In the genomic region with DNA sequence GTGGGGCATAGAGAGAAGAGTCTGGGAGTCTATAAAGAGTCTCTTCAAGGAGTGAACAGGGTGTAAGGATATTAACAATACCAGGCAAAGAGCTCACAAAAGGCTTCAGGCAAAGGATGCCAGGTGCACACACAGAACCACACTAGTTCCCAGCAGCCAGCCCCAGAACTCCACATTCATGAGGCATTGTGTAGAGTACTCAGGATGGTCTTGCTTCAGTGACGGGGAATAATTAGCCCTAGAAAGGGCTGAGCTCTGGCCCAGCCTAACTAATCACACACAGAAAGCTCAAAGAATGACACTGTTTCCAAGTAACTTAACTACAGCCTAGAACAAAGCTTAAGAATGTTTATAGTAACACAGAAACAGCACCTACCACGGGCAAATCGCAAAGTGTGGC, we compare ENCODE assay signal across 26 mouse cellular contexts.
A peak's percentile ranks its signal among the peaks of the same experiment; 100 is the strongest.
DNase-seq lines count a peak whose midpoint lies in the region; ATAC-seq and TF ChIP-seq lines count a peak whose summit lies in the region.
"Had no signal": no experiment of that assay in that cellular context is flagged by ENCODE, and none has a peak within 500 bp of the region (broad histone marks: within the 10 kb centered on the region; RNA-seq: fewer than 3 reads in every experiment).

No protein-coding gene starts in this region.

- no peaks in the 10 kb centered on the region for H3K27me3 ChIP-seq in forebrain, embryonic 11.5 days (ENCODE audit: control insufficient read depth, insufficient read depth, low read length)
- H3K27me3 ChIP-seq in forebrain, embryonic 10.5 days (ENCODE audit: poor library complexity, severe bottlenecking) = no peaks in the 10 kb centered on the region
- no peaks in the 10 kb centered on the region for H3K27me3 ChIP-seq in kidney, embryonic 16.5 days (ENCODE audit: insufficient read depth, low read length)
- H3K27me3 ChIP-seq in forebrain, postnatal 0 days (ENCODE audit: insufficient read depth, low read length) = no peaks in the 10 kb centered on the region
- H3K27me3 ChIP-seq: embryonic facial prominence, embryonic 12.5 days; limb, embryonic 12.5 days; neural tube, embryonic 13.5 days had no signal

- H3K4me3 ChIP-seq in forebrain, embryonic 11.5 days (ENCODE audit: low read depth, low read length) = no peak overlapping the region
- no peak overlapping the region for H3K4me3 ChIP-seq in forebrain, embryonic 10.5 days
- no peak overlapping the region for H3K4me3 ChIP-seq in kidney, embryonic 16.5 days (ENCODE audit: low read length)
- no peak overlapping the region for H3K4me3 ChIP-seq in forebrain, postnatal 0 days (ENCODE audit: low read depth, low read length)
- H3K4me3 ChIP-seq: embryonic facial prominence, embryonic 12.5 days; gastrocnemius, adult 2 months; layer of hippocampus, adult 2 months; limb, embryonic 12.5 days; neural tube, embryonic 13.5 days had no signal

- H3K4me1 ChIP-seq in forebrain, embryonic 11.5 days (replicated peaks; ENCODE audit: control insufficient read depth, insufficient read depth, low read length) = peaks cover 5% of the 10 kb centered on the region; the same call in 1 of the 2 replicates
- peaks cover 7% of the 10 kb centered on the region for H3K4me1 ChIP-seq in forebrain, embryonic 10.5 days
- H3K4me1 ChIP-seq in kidney, embryonic 16.5 days (ENCODE audit: insufficient read depth, low read length) = no peaks in the 10 kb centered on the region
- H3K4me1 ChIP-seq in forebrain, postnatal 0 days (ENCODE audit: insufficient read depth) = no peaks in the 10 kb centered on the region
- H3K4me1 ChIP-seq: embryonic facial prominence, embryonic 12.5 days; limb, embryonic 12.5 days; neural tube, embryonic 13.5 days had no signal

- TF ChIP-seq CTCF in forebrain, postnatal 0 days (IDR thresholded peaks at IDR 0.05; ENCODE audit: low read depth) = no peak

- H3K36me3 ChIP-seq in forebrain, embryonic 11.5 days (ENCODE audit: control insufficient read depth, insufficient read depth, low read length) = no peaks in the 10 kb centered on the region
- H3K36me3 ChIP-seq in forebrain, embryonic 10.5 days (replicated peaks) = no peaks in the 10 kb centered on the region
- no peaks in the 10 kb centered on the region for H3K36me3 ChIP-seq in kidney, embryonic 16.5 days (ENCODE audit: insufficient read depth, low read length)
- no peaks in the 10 kb centered on the region for H3K36me3 ChIP-seq in forebrain, postnatal 0 days (ENCODE audit: insufficient read depth)
- H3K36me3 ChIP-seq: embryonic facial prominence, embryonic 12.5 days; G1E; limb, embryonic 12.5 days; neural tube, embryonic 13.5 days had no signal

- no peaks in the 10 kb centered on the region for H3K9me3 ChIP-seq in forebrain, embryonic 11.5 days (ENCODE audit: control insufficient read depth, low read length)
- H3K9me3 ChIP-seq in forebrain, embryonic 10.5 days = no peaks in the 10 kb centered on the region
- H3K9me3 ChIP-seq in kidney, embryonic 16.5 days (ENCODE audit: low read length) = no peaks in the 10 kb centered on the region
- H3K9me3 ChIP-seq in forebrain, postnatal 0 days (ENCODE audit: low read length) = no peaks in the 10 kb centered on the region
- H3K9me3 ChIP-seq: embryonic facial prominence, embryonic 12.5 days; limb, embryonic 12.5 days; neural tube, embryonic 13.5 days had no signal

- no peak for DNase-seq in forebrain, embryonic 11.5 days (ENCODE audit: low spot score)
- no peak for DNase-seq in forebrain, embryonic 10.5 days (ENCODE audit: extremely low spot score, low spot score)
- no peak for DNase-seq in kidney, adult 9 months
- DNase-seq in R1 (ENCODE audit: low read depth, low spot score) = peak; percentile 56
- DNase-seq in forebrain, postnatal 0 days = no peak
- no peak for DNase-seq in layer of hippocampus, adult 9-10 months (ENCODE audit: low spot score)
- DNase-seq: adrenal gland, postnatal 14 days; cerebellum, adult 9-10 months; gastrocnemius, adult 2 months; heart, postnatal 36 days; kidney, postnatal 14 days; layer of hippocampus, postnatal 36 days; liver, postnatal 0 days; retina, postnatal 1 day; right cerebral cortex, postnatal 25 days; spleen, adult 18-20 months had no signal

- H3K9ac ChIP-seq in forebrain, embryonic 11.5 days (ENCODE audit: low read length) = no peak overlapping the region
- H3K9ac ChIP-seq in kidney, embryonic 16.5 days (replicated peaks; ENCODE audit: low read length) = no peak overlapping the region
- no peak overlapping the region for H3K9ac ChIP-seq in forebrain, postnatal 0 days
- H3K9ac ChIP-seq: embryonic facial prominence, embryonic 12.5 days; limb, embryonic 12.5 days; liver, postnatal 0 days; neural tube, embryonic 13.5 days had no signal

- WGBS in forebrain, embryonic 11.5 days = 7% methylated on average over 3 of the region's 3 CpGs
- 24% methylated on average over 3 of the region's 3 CpGs for WGBS in forebrain, embryonic 10.5 days
- WGBS in kidney, embryonic 16.5 days = 59% methylated on average over 3 of the region's 3 CpGs
- 10% methylated on average over 3 of the region's 3 CpGs for WGBS in forebrain, postnatal 0 days

- H3K4me2 ChIP-seq in forebrain, embryonic 11.5 days (ENCODE audit: low read depth, low read length, severe bottlenecking) = no peak overlapping the region
- no peak overlapping the region for H3K4me2 ChIP-seq in kidney, embryonic 16.5 days (replicated peaks; ENCODE audit: low read depth, low read length)
- H3K4me2 ChIP-seq in forebrain, postnatal 0 days (ENCODE audit: low read depth) = no peak overlapping the region
- H3K4me2 ChIP-seq: embryonic facial prominence, embryonic 12.5 days; limb, embryonic 12.5 days; liver, embryonic 11.5 days; neural tube, embryonic 13.5 days had no signal

- peak; percentile 33; the same call in 1 of the 2 replicates for ATAC-seq in forebrain, embryonic 11.5 days (replicated peaks; ENCODE audit: low FRiP score)
- ATAC-seq in kidney, embryonic 16.5 days (ENCODE audit: low FRiP score, low TSS enrichment) = peak; percentile 74; the same call in 1 of the 2 replicates
- ATAC-seq in forebrain, postnatal 0 days = 0 out of 2 replicates have a peak, but pooled peaks have one; percentile 45
- ATAC-seq: intestine, postnatal 0 days; liver, postnatal 0 days; lung, postnatal 0 days had no signal

- no peak overlapping the region for H3K27ac ChIP-seq in forebrain, embryonic 11.5 days (ENCODE audit: low read depth, low read length)
- H3K27ac ChIP-seq in forebrain, embryonic 10.5 days = no peak overlapping the region
- no peak overlapping the region; the same call in 1 of the 2 replicates for H3K27ac ChIP-seq in kidney, embryonic 16.5 days (ENCODE audit: low read length)
- no peak overlapping the region for H3K27ac ChIP-seq in forebrain, postnatal 0 days (ENCODE audit: low read depth, low read length)
- H3K27ac ChIP-seq: embryonic facial prominence, embryonic 12.5 days; gastrocnemius, adult 2 months; layer of hippocampus, adult 2 months; limb, embryonic 12.5 days; macrophage; neural tube, embryonic 13.5 days had no signal
